Mouse (Mus musculus) lung, adult 2 months (tissue): Measurements from ENCODE around the gene Ccdc120.

Experiments used
- CTCF ChIP-seq: fragments of 200-500 bp; IDR thresholded peaks from 2 replicates; pipeline ENCODE4 v1.5.1; 2011; ENCODE audit warnings: mild to moderate bottlenecking, low read length, control low read depth; ENCODE audit not compliant: insufficient read depth
- POLR2A ChIP-seq: fragments of 200-500 bp; IDR thresholded peaks from 2 replicates; pipeline ENCODE4 v1.6.1; 2011; ENCODE audit warnings: low read depth, mild to moderate bottlenecking, control low read depth, low read length, borderline replicate concordance; ENCODE audit errors: extremely low read depth

DNA sequence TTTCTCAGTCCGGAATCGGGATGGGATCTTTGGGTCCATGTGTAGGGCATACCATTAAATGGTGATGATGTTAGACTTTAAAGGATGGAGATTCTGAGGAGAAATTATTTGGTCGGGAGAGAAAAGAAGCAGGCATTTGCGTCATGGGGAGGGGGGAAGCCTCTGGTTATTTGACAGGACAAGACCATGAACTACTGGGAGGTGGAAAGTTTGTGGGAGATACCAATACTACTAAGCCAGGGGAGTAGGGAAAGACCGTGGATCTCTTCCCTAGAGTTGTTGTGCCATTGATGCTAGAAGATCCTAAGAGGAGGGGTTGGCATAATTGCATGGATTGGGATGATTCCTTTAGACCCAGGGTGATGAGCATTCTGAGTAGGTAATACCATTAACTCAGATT is 39.6 kb upstream of the Ccdc120 start:
- no peak for TF ChIP-seq POLR2A
- TF ChIP-seq CTCF, result no peak
